Mouse (Mus musculus) forebrain, embryonic 16.5 days (tissue): ENCODE measurements around the gene Gm4792. TPM values are rescaled to one million over a fixed set of nuclear protein-coding genes. Genes with fewer than 3 reads are reported as not detected.

Source experiments
- ATAC-seq: fragments of 200-750 bp; cut with Nextera tagmentation; 2 replicates; pipeline ENCODE4 v1.8.0; 2017; ENCODE audit warnings: mild to moderate bottlenecking, moderate library complexity
- H3K27ac ChIP-seq: fragments of 300-500 bp; sonication (generic); 2 replicates; pipeline ENCODE4 v1.5.1; 2014; ENCODE audit warnings: low read length, control low read depth
- H3K27me3 ChIP-seq: fragments of 300-500 bp; sonication (generic); replicated peaks from 2 replicates; pipeline ENCODE4 v1.6.1; 2014; ENCODE audit warnings: low read length; ENCODE audit not compliant: control insufficient read depth, insufficient read depth
- H3K36me3 ChIP-seq: fragments of 300-500 bp; sonication (generic); 2 replicates; pipeline ENCODE4 v1.6.1; 2014; ENCODE audit not compliant: control insufficient read depth, insufficient read depth
- H3K4me1 ChIP-seq: fragments of 300-500 bp; sonication (generic); replicated peaks from 2 replicates; pipeline ENCODE4 v1.6.1; 2014; ENCODE audit warnings: low read length; ENCODE audit not compliant: control insufficient read depth, insufficient read depth
- H3K4me2 ChIP-seq: fragments of 300-500 bp; sonication (generic); 2 replicates; pipeline ENCODE4 v1.6.1; 2014; ENCODE audit warnings: mild to moderate bottlenecking, low read length, control low read depth
- H3K4me3 ChIP-seq: fragments of 300-500 bp; sonication (generic); replicated peaks from 2 replicates; pipeline ENCODE4 v1.5.1; 2014; ENCODE audit warnings: mild to moderate bottlenecking, low read length, control low read depth
- H3K9ac ChIP-seq: fragments of 300-500 bp; sonication (generic); replicated peaks from 2 replicates; pipeline ENCODE4 v1.6.1; 2014; ENCODE audit warnings: low read depth, low read length, control low read depth
- H3K9me3 ChIP-seq: fragments of 300-500 bp; sonication (generic); 2 replicates; pipeline ENCODE4 v1.6.1; 2016; ENCODE audit warnings: low read length; ENCODE audit not compliant: control insufficient read depth
- WGBS: fragments of 180-500 bp; shearing (Covaris S2); extraction: QIAGEN DNeasy Blood & Tissue Kit; methylation state at CpG from one replicate; pipeline ENCODE4 v1.1.7; 2014; 5-methylcytosine and 5-hydroxymethylcytosine counted together
- polyA plus RNA-seq: library from polyadenylated mRNA; unstranded; fragments of >200 nt; fragmentation: Nextera tagmentation; extraction: Ambion mirVana; gene quantifications from 2 replicates; pipeline ENCODE4 v1.2.1, GENCODE M21; 2015

Gene Gm4792
- polyA plus RNA-seq, 1 experiment from 2014 or later = not detected

GRCm38 (mm10) chr10:94276511-94276910 lies 22.0 kb downstream of the Gm4792 start:
- no peak overlapping the region for H3K9ac ChIP-seq
- H3K4me1 ChIP-seq = 0 out of 2 replicates have a peak, but pooled peaks cover 2% of the 10 kb centered on the region
- no peak overlapping the region for H3K4me2 ChIP-seq
- no peak for ATAC-seq
- H3K27me3 ChIP-seq = no peaks in the 10 kb centered on the region
- H3K9me3 ChIP-seq = no peaks in the 10 kb centered on the region
- H3K36me3 ChIP-seq = no peaks in the 10 kb centered on the region
- H3K4me3 ChIP-seq = no peak overlapping the region
- H3K27ac ChIP-seq = no peak overlapping the region
- 60% methylated on average over 2 of the region's 2 CpGs for WGBS

GRCm38 (mm10) chr10:94275321-94275720 lies 23.2 kb downstream of the Gm4792 start:
- H3K9me3 ChIP-seq = no peaks in the 10 kb centered on the region
- no peak overlapping the region for H3K4me3 ChIP-seq
- H3K4me1 ChIP-seq = 0 out of 2 replicates have a peak, but pooled peaks cover 2% of the 10 kb centered on the region
- H3K36me3 ChIP-seq = no peaks in the 10 kb centered on the region
- no peak overlapping the region for H3K9ac ChIP-seq
- no peak overlapping the region for H3K27ac ChIP-seq
- no peak overlapping the region for H3K4me2 ChIP-seq
- H3K27me3 ChIP-seq = no peaks in the 10 kb centered on the region
- 26% methylated on average over 3 of the region's 3 CpGs for WGBS
- ATAC-seq = no peak

GRCm38 (mm10) chr10:94265656-94266542 lies 32.6 kb downstream of the Gm4792 start:
- no peaks in the 10 kb centered on the region for H3K9me3 ChIP-seq
- no peaks in the 10 kb centered on the region for H3K27me3 ChIP-seq
- no peak overlapping the region for H3K4me3 ChIP-seq
- 0 out of 2 replicates have a peak, but pooled peaks have one; percentile 28 for ATAC-seq
- no peak overlapping the region for H3K9ac ChIP-seq
- no peak overlapping the region for H3K27ac ChIP-seq
- 66% methylated on average over 17 of the region's 17 CpGs for WGBS
- H3K36me3 ChIP-seq = no peaks in the 10 kb centered on the region
- no peak overlapping the region for H3K4me2 ChIP-seq
- H3K4me1 ChIP-seq = no peaks in the 10 kb centered on the region

GRCm38 (mm10) chr10:94263211-94263610 lies 35.3 kb downstream of the Gm4792 start:
- WGBS = 76% methylated on average over 3 of the region's 3 CpGs
- ATAC-seq = no peak

GRCm38 (mm10) chr10:94262646-94263045 lies 35.9 kb downstream of the Gm4792 start:
- H3K9ac ChIP-seq = no peak overlapping the region
- H3K9me3 ChIP-seq = no peaks in the 10 kb centered on the region
- no peaks in the 10 kb centered on the region for H3K27me3 ChIP-seq
- no peak overlapping the region for H3K4me2 ChIP-seq
- 95% methylated on average over 13 of the region's 13 CpGs for WGBS
- no peak overlapping the region for H3K27ac ChIP-seq
- no peak overlapping the region for H3K4me3 ChIP-seq
- ATAC-seq = no peak
- no peaks in the 10 kb centered on the region for H3K4me1 ChIP-seq
- no peaks in the 10 kb centered on the region for H3K36me3 ChIP-seq

More at GRCm38 (mm10) chr10:94263211-94263610, 35.3 kb downstream of the Gm4792 start:
- Histone ChIP-seq H3K9ac (no peak overlapping the region), H3K4me3 (no peak overlapping the region), H3K9me3 (no peaks in the 10 kb centered on the region), H3K4me1 (no peaks in the 10 kb centered on the region), H3K27me3 (no peaks in the 10 kb centered on the region), H3K36me3 (no peaks in the 10 kb centered on the region), H3K27ac (no peak overlapping the region), H3K4me2 (no peak overlapping the region)

GRCm38 (mm10) chr10:94260544-94260943 lies 38.0 kb downstream of the Gm4792 start:
- no peaks in the 10 kb centered on the region for H3K4me1 ChIP-seq
- no peaks in the 10 kb centered on the region for H3K36me3 ChIP-seq
- no peak overlapping the region for H3K4me2 ChIP-seq
- WGBS = 85% methylated on average over 1 of the region's 1 CpGs
- no peaks in the 10 kb centered on the region for H3K27me3 ChIP-seq
- no peaks in the 10 kb centered on the region for H3K9me3 ChIP-seq
- no peak for ATAC-seq
- H3K27ac ChIP-seq = no peak overlapping the region
- H3K9ac ChIP-seq = no peak overlapping the region
- no peak overlapping the region for H3K4me3 ChIP-seq

- no peak overlapping the region for H3K4me3 ChIP-seq
- no peaks in the 10 kb centered on the region for H3K27me3 ChIP-seq
- no peaks in the 10 kb centered on the region for H3K9me3 ChIP-seq
- no peak overlapping the region for H3K27ac ChIP-seq
- H3K4me1 ChIP-seq = no peaks in the 10 kb centered on the region
- no peaks in the 10 kb centered on the region for H3K36me3 ChIP-seq
- no peak overlapping the region for H3K9ac ChIP-seq
- WGBS = 97% methylated on average over 4 of the region's 4 CpGs
- H3K4me2 ChIP-seq = no peak overlapping the region
- no peak for ATAC-seq
Measured at GRCm38 (mm10) chr10:94256518-94256917, 42.0 kb downstream of the Gm4792 start.

- Histone ChIP-seq H3K27me3 (no peaks in the 10 kb centered on the region), H3K9me3 (no peaks in the 10 kb centered on the region), H3K4me2 (no peak overlapping the region), H3K4me3 (no peak overlapping the region), H3K4me1 (no peaks in the 10 kb centered on the region), H3K27ac (no peak overlapping the region), H3K9ac (no peak overlapping the region), H3K36me3 (no peaks in the 10 kb centered on the region)
- ATAC-seq = no peak
- 67% methylated on average over 6 of the region's 6 CpGs for WGBS
Measured at GRCm38 (mm10) chr10:94255744-94256143, 42.8 kb downstream of the Gm4792 start.

GRCm38 (mm10) chr10:94254766-94255165 lies 43.7 kb downstream of the Gm4792 start:
- 0 out of 2 replicates have a peak, but pooled peaks cover 2% of the 10 kb centered on the region for H3K4me1 ChIP-seq
- H3K27me3 ChIP-seq = no peaks in the 10 kb centered on the region
- no peak for ATAC-seq
- no peaks in the 10 kb centered on the region for H3K9me3 ChIP-seq
- 79% methylated on average over 3 of the region's 3 CpGs for WGBS
- no peak overlapping the region for H3K27ac ChIP-seq
- H3K36me3 ChIP-seq = no peaks in the 10 kb centered on the region
- no peak overlapping the region for H3K4me2 ChIP-seq
- H3K4me3 ChIP-seq = no peak overlapping the region
- H3K9ac ChIP-seq = no peak overlapping the region
